15 mouse cellular contexts compared by ENCODE assay signal in the genomic region with DNA sequence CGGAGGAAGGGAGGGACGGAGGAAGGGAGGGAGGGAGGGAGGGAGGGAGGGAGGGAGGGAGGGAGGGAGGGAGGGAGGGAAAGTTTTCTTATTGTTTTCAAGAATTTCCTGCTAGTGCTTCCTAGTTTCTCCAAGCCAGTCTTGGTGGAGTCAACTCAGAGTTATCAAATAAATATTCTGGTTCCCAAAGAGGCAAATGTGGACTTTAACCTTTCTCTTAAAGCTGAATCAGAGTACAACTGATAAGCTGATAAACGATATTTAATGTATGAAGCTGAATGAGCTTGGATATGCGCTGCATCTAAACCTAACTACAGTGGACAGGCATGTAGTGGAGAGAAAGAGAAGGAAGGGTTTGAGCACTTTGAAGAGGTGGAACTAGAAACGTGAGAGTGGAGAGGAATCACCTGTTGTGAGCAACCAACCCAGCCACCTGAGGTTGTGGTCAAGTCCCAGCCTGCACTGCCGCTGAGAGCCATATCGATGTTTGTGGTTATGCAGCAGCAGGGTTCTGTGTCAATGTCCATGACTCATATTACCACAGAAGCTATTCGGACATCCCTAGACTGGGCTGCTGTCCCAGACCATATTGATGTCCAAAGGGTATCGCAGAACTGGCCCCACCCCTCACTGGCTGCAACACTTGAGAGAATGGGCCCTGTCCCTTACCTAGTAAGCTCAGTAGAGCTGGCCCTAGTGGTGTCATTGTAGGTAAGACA. TPM values are rescaled to one million over a fixed set of nuclear protein-coding genes. Genes with fewer than 3 reads are reported as not detected.
DNase-seq lines count a peak whose midpoint lies in the region; ATAC-seq lines count a peak whose summit lies in the region.
"Had no signal": no experiment of that assay in that cellular context is flagged by ENCODE, and none has a peak within 500 bp of the region (broad histone marks: within the 10 kb centered on the region; RNA-seq: fewer than 3 reads in every experiment).

No protein-coding gene starts in this region.

- H3K4me2 ChIP-seq in intestine, embryonic 16.5 days (ENCODE audit: low read depth, low read length) = no peak overlapping the region
- H3K4me2 ChIP-seq: embryonic facial prominence, embryonic 15.5 days; forebrain, embryonic 15.5 days; heart, embryonic 12.5 days; liver, embryonic 13.5 days had no signal

- H3K27me3 ChIP-seq in intestine, embryonic 16.5 days (replicated peaks; ENCODE audit: control insufficient read depth, insufficient read depth, low read length) = no peaks in the 10 kb centered on the region
- H3K27me3 ChIP-seq: embryonic facial prominence, embryonic 15.5 days; forebrain, embryonic 15.5 days; heart, embryonic 12.5 days; liver, embryonic 13.5 days had no signal

- no peak overlapping the region for H3K4me3 ChIP-seq in intestine, embryonic 16.5 days (ENCODE audit: low read length)
- H3K4me3 ChIP-seq: embryonic facial prominence, embryonic 15.5 days; forebrain, embryonic 15.5 days; heart, embryonic 12.5 days; liver, embryonic 13.5 days had no signal

- WGBS in intestine, embryonic 16.5 days = 76% methylated on average over 7 of the region's 9 CpGs

- no peaks in the 10 kb centered on the region for H3K36me3 ChIP-seq in intestine, embryonic 16.5 days (ENCODE audit: control insufficient read depth, insufficient read depth, low read length)
- H3K36me3 ChIP-seq: embryonic facial prominence, embryonic 15.5 days; forebrain, embryonic 15.5 days; heart, embryonic 12.5 days; liver, embryonic 13.5 days had no signal

- peak; percentile 87 for ATAC-seq in intestine, embryonic 16.5 days
- ATAC-seq: forebrain, embryonic 15.5 days; hindbrain, postnatal 0 days had no signal

- intact Hi-C loops in heart, postnatal 10 days (cut with DNase I) = no loop called here

- H3K9me3 ChIP-seq in intestine, embryonic 16.5 days (ENCODE audit: control insufficient read depth, low read length) = no peaks in the 10 kb centered on the region
- H3K9me3 ChIP-seq: embryonic facial prominence, embryonic 15.5 days; forebrain, embryonic 15.5 days; heart, embryonic 12.5 days; liver, embryonic 13.5 days had no signal

- H3K27ac ChIP-seq in intestine, embryonic 16.5 days (ENCODE audit: low read length) = no peak overlapping the region
- H3K27ac ChIP-seq: embryonic facial prominence, embryonic 15.5 days; forebrain, embryonic 15.5 days; hindbrain, postnatal 0 days; liver, embryonic 13.5 days had no signal

- H3K9ac ChIP-seq in intestine, embryonic 16.5 days (ENCODE audit: low read depth, low read length) = no peak overlapping the region
- H3K9ac ChIP-seq: embryonic facial prominence, embryonic 15.5 days; forebrain, embryonic 15.5 days; heart, embryonic 12.5 days; liver, embryonic 13.5 days had no signal

- DNase-seq in heart, adult 18-20 months = peak; percentile 48 to 57
- no peak for DNase-seq in heart, postnatal 10 days
- DNase-seq in urinary bladder, postnatal 14 days (ENCODE audit: low spot score) = peak; percentile 70
- DNase-seq in urinary bladder, postnatal 10 days (ENCODE audit: low spot score) = no peak
- DNase-seq in spleen, postnatal 10 days (ENCODE audit: low spot score in 2 of 2) = no peak
- DNase-seq in kidney, adult 8-10 months = no peak
- no peak for DNase-seq in kidney, postnatal 4 days
- DNase-seq: cerebellum, postnatal 14 days; kidney, postnatal 36 days; liver, embryonic 13.5 days had no signal

- no peaks in the 10 kb centered on the region for H3K4me1 ChIP-seq in intestine, embryonic 16.5 days (ENCODE audit: control insufficient read depth, insufficient read depth, low read length)
- H3K4me1 ChIP-seq: embryonic facial prominence, embryonic 15.5 days; forebrain, embryonic 15.5 days; heart, embryonic 12.5 days; liver, embryonic 13.5 days had no signal

RNA-seq across cellular contexts. Expression of gene Hpgd, which starts 16.4 kb away (rescaled TPM):
- total RNA-seq in heart, adult 18-20 months (2021) = 1 to 10 TPM; 5.9 to 6.8 TPM
- total RNA-seq in heart, postnatal 10 days (2021) = 1 to 10 TPM; 5.0 to 5.5 TPM
- polyA plus RNA-seq in intestine, embryonic 16.5 days (2015; fragmentation: Nextera tagmentation; extraction: Ambion mirVana) = 28.3 and 28.6 TPM in 2 replicates

Comparison
In these comparisons a context has a peak if more than half of its experiments do, and no peak if none do; other contexts are left out.
1. DNase-seq: peak in heart, adult 18-20 months (2 of 2) and urinary bladder, postnatal 14 days (single experiment); none in heart, postnatal 10 days (0 of 2), urinary bladder, postnatal 10 days (single experiment), spleen, postnatal 10 days (0 of 2), kidney, adult 8-10 months (0 of 2) and kidney, postnatal 4 days (0 of 2).